Mouse (Mus musculus) splenic B cell, adult 2 months (primary cell): ENCODE measurements around the gene Dnttip1.
"Not testable (repeated sequence)": the region's sequence is repeated elsewhere in the genome, so short reads cannot be mapped to it uniquely, and the experiment has no call there.

ENCODE experiments used
- DNase-seq: peaks from one replicate; pipeline ENCODE4 v3.0.0-alpha.2; 2011; ENCODE audit warnings: low read depth, low spot score
- H3K27me3 ChIP-seq: 2 replicates; pipeline ENCODE4 v1.6.1; 2012; ENCODE audit warnings: mild to moderate bottlenecking, low read length, moderate library complexity, mixed read lengths; ENCODE audit not compliant: control insufficient read depth, poor library complexity, insufficient read depth, severe bottlenecking
- H3K36me3 ChIP-seq: 2 replicates; pipeline ENCODE4 v1.6.1; 2012; ENCODE audit warnings: mild to moderate bottlenecking, low read length, moderate library complexity, mixed read lengths; ENCODE audit not compliant: control insufficient read depth, poor library complexity, insufficient read depth, severe bottlenecking

The Dnttip1 gene

DNA sequence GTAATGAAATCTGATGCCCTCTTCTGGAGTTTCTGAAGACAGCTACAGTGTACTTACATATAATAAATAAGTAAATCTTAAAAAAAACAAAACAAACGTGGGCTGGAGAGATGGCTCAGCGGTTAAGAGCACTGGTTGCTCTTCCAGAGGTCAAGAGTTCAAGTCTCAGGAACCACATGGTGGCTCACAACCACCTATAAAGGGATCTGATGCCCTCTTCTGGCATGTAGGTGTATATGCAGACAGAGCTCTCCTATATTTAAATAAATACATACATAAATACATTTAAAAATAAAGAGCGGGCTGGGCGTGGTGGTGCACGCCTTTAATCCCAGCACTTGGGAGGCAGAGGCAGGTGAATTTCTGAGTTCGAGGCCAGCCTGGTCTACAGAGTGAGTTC, 52.8 kb downstream of the Dnttip1 start:
- H3K27me3 ChIP-seq: not testable (repeated sequence)
- peaks cover 12% of the 10 kb centered on the region for H3K36me3 ChIP-seq
- DNase-seq: peak; percentile 57

DNA sequence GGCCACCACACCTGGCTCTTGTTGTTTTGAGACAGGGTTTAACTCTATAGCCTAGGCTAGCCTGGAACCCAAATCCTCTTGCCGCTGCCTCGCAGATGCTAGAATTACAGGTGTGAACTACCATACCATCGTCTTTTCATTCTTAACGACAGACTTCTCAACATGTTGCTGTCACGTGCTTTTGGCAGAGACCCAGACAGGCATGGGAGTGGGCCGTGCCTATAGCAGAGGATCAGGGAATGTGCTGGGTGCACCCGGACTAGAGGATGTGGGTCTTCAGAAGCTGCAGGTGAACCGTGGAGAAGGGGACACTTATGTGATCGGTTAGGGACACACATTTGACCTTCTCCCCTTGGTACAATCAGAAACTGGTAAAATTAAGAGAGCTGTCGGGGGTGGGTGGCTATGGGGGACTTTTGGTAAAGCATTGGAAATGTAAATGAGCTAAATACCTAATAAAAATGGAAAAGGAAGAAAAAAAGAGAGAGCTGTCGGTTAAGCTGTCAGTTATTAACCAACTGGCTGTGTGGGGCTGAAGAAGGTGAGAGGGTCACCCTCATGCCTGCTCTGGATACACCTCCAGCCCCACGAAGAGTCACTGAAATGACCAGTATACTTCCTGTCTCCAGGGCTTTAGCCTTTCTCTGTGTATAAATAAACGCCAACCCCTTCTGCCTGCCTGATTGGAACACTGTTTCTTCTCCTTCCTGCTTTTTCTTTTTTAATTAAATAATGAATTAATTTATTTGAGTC, 54.6 kb downstream of the Dnttip1 start:
- no peaks in the 10 kb centered on the region for H3K27me3 ChIP-seq
- peaks cover 9% of the 10 kb centered on the region; the same call in 1 of the 2 replicates for H3K36me3 ChIP-seq
- no peak for DNase-seq

- no peak for DNase-seq
- no peaks in the 10 kb centered on the region for H3K27me3 ChIP-seq
- H3K36me3 ChIP-seq: peaks cover 7% of the 10 kb centered on the region; the same call in 1 of the 2 replicates
Observed at GRCm38 (mm10) chr2:164803201-164803920, 57.6 kb downstream of the Dnttip1 start.

- Histone ChIP-seq H3K27me3 (no peaks in the 10 kb centered on the region), H3K36me3 (peaks cover 9% of the 10 kb centered on the region)
- no peak for DNase-seq
Observed at GRCm38 (mm10) chr2:164803921-164804313, 58.1 kb downstream of the Dnttip1 start.

GRCm38 (mm10) chr2:164804533-164805331, 58.9 kb downstream of the Dnttip1 start, which contains the start of the genes Acot8 and Zswim3:
Gene Acot8 (minus strand): TSS chr2:164804882.
Gene Zswim3 (plus strand): TSS chr2:164805098.
- peak; percentile 99 for DNase-seq
- peaks cover 7% of the 10 kb centered on the region; the same call in 1 of the 2 replicates for H3K36me3 ChIP-seq
- H3K27me3 ChIP-seq: no peaks in the 10 kb centered on the region

DNA sequence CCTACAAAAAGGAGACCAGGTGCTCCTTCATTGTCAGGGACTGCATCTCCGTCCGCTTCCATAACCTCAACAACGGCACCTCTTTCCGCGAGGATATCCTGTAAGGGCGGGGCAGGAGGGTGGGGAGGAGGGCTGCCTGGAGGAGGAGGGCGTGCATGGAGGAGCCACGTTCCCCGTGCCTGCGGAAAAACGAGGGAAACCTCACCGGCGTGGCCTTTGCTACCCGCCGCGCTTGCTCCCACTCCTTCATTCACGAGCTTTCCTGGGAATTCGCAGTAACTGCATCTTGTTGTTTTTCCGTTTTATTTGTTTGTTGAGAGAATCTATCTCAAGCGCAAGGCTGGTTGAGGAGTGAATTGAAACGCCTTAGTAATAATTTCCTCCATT, 59.5 kb downstream of the Dnttip1 start:
- DNase-seq: no peak
- H3K36me3 ChIP-seq: peaks cover 5% of the 10 kb centered on the region; the same call in 1 of the 2 replicates

DNA sequence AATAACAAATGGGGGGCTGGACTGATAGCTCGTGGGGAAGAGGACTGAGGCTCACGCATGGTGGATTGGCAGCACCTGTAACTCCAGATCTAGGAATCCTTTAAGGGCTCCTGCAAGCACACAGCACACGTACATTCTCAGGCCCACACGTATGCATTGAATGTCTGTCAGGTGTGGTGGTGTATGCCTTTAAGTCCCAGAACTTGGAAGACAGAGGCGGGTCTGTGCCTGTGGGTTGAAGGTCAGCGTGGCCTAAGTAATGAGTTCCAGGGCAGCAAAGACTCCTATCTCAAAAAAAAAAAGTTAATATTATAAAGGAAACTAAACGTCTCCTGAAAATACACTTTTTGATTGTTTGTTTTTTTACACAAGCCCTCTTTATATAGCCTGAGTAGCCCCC, 60.8 kb downstream of the Dnttip1 start:
- H3K27me3 ChIP-seq: no peaks in the 10 kb centered on the region
- DNase-seq: no peak

More for the DNA sequence above, 59.5 kb downstream of the Dnttip1 start:
- no peaks in the 10 kb centered on the region for H3K27me3 ChIP-seq

DNA sequence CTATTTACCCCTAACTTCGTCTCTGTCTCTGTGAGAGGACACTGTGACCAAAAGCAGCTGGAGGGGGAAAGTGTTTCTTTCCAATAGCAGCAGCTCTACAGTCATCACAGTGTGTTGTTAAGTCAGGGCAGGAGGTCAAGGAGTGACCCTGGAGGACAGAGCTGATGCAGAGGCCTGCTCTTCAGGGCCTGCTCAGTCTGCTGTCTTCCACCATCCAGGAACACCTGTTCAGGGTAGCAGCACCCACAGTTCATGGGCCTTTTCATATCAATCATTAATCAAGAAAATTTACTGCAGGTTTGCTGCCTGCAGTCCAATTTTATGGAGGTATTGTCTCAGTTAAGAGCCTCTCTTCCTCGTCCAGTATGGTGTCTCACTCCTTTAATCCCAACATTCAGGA, 67.8 kb downstream of the Dnttip1 start:
- Histone ChIP-seq H3K27me3 (no peaks in the 10 kb centered on the region), H3K36me3 (peaks cover 3% of the 10 kb centered on the region; the same call in 1 of the 2 replicates)
- DNase-seq: no peak

More for the DNA sequence above, 60.8 kb downstream of the Dnttip1 start:
- H3K36me3 ChIP-seq: peaks cover 5% of the 10 kb centered on the region; the same call in 1 of the 2 replicates

GRCm38 (mm10) chr2:164815348-164815747, 69.6 kb downstream of the Dnttip1 start:
- Histone ChIP-seq H3K36me3 (no peaks in the 10 kb centered on the region), H3K27me3 (no peaks in the 10 kb centered on the region)
- DNase-seq: no peak

DNA sequence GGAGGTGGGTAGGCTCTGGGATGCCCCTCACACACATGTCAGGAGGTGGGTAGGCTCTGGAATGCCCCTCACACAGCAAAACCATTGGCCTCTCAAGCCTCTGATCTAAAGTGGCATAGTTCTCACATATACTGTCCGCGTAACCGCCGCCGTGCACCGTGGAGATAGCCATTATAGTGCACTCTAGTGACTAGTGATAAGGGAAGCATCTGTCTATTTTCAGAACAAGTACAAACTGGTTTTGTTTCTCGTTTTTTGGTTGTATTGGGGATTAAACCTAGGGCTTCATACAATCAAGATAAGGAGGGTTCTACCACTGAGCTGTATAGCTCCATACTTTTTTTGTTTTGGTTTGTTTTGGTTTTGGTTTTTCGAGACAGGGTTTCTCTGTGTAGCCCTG, 70.0 kb downstream of the Dnttip1 start:
- DNase-seq: no peak
- no peaks in the 10 kb centered on the region for H3K27me3 ChIP-seq

DNA sequence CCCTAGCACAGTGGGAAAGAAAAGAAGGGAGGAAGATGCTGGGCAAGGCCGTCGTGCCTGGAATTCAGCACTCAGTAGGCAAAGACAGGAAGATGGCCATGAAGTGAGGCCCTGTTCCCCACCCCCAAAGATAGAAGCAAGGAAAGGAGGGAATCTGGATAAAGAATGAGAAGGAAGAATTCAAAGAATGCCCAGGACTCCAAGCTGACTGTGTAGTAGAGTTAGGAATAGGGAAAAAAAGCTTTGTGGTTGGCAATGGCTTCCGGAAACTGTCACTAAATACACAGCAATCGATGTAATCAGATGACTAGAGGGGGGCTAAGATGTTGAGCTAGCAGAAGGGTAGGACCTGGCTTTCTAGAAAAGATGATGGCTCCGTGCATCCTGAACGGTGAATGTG, 71.4 kb downstream of the Dnttip1 start:
- H3K36me3 ChIP-seq: no peaks in the 10 kb centered on the region
- DNase-seq: no peak
- no peaks in the 10 kb centered on the region for H3K27me3 ChIP-seq

More for the DNA sequence above, 70.0 kb downstream of the Dnttip1 start:
- H3K36me3 ChIP-seq: no peaks in the 10 kb centered on the region

DNA sequence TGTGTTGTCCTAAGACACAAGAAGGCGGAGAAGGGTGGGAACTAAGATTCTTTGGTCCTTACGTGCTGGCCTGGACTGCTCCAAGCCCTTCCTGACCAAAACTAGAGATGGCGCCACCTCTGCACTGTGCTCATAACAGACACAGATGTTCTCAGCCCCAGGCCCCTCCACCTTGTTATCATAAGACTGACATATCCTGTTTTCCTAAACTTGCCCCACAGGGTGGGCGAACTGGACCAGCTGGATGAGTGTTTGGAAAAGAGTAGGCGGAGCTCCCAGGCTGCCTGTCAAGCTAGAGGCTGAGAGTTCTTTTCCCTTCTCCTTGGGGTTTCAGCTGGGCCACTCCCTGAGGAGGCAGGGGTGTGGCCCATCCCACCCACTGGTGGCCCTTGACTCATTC, 71.9 kb downstream of the Dnttip1 start:
- H3K27me3 ChIP-seq: no peaks in the 10 kb centered on the region
- no peak for DNase-seq

More for the DNA sequence above, 71.9 kb downstream of the Dnttip1 start:
- no peaks in the 10 kb centered on the region for H3K36me3 ChIP-seq
